Mouse (Mus musculus) embryo, embryonic 9.5 days (tissue): ENCODE measurements at regions not wholly inside any gene's neighbourhood (a gene's known extent, or its start where the extent isn't known, plus 50 kb on each side); places are given as distances from the start of the nearest gene placed in this dataset.
A peak's percentile ranks its signal among the peaks of the same experiment; 100 is the strongest.

Experiments used
- DNase-seq: peaks from one replicate; pipeline ENCODE4 v3.0.0-alpha.2; 2017; ENCODE audit errors: extremely low spot score

DNA sequence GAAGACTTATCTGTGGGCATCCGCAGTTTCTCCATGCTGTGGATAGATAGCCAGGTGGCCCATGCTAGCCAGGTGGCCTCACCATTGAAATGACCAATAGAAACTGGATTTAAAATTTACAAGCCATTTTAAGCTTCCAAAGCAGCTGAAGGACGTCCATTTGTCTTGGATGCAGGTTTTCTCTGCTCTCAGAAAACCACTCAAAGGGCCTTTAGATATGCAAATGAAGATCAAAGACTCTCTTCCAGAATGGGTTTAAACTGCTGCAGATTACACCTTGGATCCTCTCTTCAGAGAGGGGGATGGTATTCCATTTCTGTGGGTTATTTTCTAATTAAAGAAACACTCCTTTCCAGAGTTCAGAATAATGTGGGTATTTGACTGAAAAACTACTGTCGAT is 518.5 kb downstream of the Rnf144a start:
- no peak for DNase-seq

DNA sequence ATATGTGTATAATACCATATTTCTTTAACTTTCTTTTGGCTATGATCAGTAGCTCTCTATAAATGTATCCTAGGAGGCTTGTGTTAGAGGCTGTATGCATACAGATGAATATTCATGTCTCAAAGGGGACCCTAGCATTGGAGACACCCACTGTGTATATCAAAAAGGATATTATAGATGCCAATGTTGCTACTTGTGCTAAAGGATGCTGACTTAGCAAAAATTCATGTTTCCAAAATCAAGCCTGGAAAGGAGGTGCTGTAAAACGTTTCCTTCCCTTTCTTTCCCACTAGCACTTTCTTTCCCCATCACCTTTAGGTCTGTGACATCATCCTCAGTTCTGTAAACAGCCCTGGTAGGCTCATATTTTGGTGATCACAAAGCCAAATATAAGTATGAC is 519.4 kb downstream of the Rnf144a start:
- DNase-seq = no peak

DNA sequence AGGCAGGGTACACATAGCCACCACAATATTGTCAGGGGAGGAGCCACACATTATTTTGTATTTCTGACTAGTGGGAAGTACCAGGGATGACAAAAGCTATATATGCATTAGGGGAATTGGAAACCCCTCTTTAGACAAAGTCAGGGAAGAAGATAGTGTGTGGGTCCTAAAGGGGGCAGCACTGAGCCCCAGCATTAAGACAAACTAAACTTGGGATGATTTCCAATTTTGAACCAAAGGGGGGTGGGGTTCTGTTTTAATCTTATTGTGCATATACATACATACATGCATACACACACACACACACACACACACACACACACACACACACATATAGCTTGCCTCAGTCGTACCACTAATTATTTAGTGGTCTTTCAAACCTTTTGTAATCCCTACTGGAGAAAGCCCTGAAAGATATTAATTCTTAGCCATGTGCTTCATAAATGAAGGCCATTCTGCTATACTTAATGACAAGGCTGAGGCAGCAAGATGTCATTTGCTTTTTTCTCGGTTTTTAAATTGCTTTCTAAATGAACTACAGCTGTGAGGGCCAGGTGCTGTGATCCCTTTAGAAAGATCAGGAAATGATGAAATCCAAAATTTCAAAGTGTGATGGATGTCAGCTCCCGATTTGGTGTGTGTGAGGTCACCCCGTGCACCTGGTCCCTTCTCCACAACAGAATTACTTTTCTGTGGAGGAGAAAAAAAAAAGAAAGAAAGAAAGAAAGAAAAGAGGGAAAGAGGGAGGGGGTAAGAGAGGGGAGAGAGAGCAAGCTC is 523.5 kb downstream of the Rnf144a start:
- DNase-seq = no peak

DNA sequence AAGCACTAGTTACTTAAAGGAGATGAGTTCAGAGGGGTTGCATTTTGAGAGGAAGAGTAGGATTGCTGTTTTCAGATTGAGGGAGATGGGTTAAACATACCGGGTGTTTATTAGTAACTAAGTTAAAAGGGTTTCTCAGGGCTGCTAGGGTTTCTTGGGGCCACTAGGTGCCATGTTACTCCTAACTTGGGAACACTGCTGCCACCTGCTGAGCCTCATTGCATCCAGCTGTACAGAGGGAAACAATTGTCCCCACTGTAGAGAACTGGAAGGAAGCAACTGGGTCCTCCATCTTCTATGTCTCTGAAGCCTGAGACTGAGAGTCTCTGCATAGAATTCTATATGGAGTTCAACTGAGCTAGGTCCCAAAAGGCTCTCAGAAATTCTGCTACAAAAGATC is 524.3 kb downstream of the Rnf144a start:
- no peak for DNase-seq

DNA sequence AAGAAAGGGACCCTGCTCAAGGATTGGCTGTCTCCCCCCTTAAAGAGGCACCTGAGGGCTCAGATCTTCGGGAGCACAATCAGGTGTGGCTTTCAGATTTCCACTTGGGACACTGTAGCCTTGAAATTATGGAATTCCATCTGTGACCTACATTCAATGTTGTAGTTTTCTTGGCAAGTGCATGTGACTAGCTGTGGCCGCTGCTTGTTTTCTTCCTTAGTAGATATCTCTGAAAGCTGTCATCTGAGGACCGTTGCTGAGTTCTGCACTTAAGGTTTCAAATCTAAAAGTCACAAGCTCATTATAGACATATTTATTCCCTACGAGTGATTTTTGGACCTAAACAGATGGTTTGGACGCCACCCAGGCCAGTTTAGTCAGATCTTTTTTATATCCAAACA is 531.3 kb downstream of the Rnf144a start:
- no peak for DNase-seq

DNA sequence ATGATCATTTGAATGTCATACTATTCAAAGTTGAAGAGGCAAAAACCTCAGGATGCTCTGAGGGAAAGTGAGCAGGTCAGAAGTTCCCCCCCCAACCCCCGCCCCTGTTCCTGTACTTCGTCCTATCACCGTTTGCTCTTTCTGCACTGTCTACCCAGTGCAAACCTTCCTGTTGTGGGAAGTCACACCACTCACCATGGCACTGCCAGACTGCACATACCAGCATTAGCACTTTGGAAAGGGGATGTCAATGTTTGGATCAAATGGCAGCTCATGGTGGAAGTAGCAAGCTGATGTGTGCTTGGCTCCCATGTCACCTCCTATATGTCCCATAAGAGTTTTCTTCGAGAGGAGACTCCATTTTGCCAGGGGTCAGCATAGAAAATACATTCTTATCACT is 543.2 kb downstream of the Rnf144a start:
- no peak for DNase-seq

DNA sequence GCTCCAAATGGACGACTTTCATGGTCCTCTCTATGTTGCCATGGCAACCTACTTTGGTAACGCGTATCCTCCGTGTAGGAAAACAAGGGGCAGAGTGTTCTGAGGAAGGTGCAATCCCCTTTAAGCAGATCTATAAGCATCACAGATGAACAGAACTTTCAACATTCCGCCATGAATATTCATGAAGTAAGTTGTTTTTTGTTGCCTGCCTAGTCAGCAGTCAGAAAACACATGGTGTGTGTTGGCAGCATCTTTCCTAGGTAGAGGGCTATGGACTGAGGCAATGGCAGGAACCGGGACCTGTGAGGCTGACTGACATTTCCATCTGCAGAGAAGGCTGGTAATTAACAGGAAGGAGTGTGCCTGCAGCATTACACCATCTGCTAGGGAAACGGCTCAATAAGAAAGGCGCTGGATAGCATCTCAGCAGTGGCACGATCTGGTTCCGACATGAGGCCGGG is 544.0 kb downstream of the Rnf144a start:
- peak; percentile 2 for DNase-seq

DNA sequence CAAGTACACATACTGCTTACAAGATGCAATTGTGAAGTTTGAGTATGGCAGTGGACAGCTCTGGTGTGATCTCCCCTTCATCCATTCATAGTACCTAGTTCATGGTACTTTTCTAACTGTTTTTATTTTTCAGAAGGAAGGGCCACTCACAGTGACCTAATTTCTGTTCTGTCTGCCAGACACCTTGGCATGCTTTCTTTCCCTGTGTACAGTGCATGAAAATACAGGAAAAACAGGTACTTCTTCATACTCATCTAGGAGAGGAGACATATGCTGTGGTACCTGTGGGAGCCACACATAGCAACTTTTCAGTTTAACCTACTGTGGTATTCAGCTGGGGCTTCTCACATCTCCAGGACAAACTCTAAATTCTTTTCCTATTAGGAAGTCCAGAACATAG is 545.2 kb downstream of the Rnf144a start:
- no peak for DNase-seq

DNA sequence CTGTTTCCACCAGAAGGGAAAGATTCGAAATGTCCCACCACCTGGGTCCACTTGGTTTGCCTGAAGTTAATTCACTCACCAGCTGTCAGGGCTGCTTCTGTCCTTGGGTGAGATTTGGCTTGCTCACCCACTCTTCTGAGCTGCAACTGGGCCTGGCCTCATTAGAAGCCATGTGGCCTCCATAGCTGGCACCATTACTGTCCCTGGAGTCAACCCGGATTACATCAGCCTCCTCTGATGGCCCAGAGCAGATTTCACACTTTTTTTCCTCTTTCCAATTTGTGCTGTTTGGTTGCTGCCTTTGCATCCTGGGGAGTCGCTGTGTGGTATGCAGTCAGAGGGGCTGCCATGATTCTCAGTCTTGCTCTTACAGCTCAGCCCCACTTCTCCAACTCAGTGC is 550.0 kb downstream of the Rnf144a start:
- DNase-seq = no peak

DNA sequence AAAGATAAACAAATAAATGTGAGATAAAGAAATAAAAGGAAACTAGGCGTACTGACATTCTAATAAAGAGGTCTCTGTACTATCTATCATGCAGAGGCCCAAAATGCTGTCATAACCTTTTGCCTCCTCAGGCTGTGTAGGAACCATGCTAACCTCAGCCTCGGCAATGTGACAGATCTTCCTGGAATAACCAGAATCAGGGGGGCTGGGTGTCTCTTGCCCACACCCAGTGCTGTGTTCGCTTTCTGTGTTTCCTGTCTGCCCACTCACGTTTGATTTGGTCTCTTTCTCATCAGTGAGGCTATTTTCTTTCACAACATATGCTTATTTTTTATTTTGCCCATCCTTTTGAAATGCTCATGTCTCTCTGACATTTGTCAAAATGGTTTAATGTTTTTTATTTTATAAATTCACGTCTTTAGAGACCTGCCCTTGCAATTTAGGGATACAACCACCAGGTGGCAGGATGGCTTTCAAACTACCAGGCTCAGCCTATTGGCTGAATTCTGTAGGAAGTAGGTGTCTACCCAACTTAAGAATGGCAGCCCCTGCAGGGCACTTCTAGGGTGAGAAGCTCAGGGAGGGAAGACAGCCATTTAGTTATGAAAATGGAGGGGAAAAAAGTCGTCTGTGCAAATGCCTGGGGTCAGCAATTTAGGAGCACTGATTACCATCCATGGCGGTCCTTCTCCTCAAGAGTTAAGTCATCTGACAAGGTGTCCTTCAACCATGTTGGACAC is 550.8 kb downstream of the Rnf144a start:
- DNase-seq = peak; percentile 19

DNA sequence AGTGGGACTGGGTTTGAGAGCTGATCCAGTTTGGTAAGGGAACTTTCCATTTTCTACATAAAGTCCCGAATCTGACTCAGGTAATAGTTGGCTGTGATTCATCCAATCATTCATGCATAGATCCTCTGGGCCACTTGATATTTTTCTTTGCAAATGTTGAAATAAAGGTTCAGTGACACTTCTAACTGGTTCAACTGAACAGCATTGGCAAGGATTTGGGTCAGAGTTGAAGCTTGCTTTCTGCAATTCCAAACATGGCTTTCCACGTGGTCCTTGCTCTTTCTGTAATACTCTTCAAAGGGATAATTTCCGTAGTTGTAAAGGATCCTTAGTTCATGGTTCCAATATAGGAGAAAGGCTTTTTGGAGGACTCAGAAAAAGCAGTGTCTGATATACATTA is 554.0 kb downstream of the Rnf144a start:
- no peak for DNase-seq

DNA sequence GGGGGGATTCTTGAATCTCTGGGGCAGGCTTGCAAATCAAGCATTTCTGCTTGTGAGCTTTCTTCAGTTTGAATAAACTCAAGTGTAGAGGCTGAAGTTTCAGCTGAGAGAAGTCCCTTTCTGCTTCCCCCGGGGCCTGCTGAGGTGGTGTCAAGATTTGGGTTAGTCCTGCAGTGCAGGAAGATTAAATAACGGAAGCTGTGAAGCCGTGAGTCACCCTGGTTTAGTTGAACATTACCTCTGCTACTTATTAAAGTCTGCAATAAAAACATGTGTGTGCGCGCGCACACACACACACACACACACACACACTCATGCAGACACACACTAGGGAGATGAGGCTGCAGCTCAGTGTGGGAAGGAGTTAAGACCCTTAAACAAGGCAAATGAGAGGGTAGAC is 556.7 kb downstream of the Rnf144a start:
- no peak for DNase-seq

DNA sequence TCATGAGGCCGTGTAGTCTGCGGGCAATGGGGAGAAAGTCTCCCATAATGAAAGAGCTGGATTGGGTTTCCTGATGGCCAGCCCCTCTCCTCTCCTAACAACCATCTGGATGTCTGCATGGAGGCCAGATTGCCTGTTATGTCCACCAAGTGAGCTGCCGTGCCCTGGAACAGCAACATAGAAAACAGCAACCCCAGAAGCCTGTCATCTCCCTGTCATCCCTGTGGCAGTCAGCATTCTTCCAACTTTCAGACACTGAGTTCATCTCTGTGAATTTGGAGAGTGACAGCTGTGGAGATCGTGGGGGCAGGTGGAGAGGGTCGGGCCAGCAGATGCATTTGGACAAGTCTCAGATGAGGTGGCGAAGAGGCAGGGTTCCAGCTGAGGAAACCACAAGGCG is 585.0 kb downstream of the Rnf144a start:
- DNase-seq = no peak

DNA sequence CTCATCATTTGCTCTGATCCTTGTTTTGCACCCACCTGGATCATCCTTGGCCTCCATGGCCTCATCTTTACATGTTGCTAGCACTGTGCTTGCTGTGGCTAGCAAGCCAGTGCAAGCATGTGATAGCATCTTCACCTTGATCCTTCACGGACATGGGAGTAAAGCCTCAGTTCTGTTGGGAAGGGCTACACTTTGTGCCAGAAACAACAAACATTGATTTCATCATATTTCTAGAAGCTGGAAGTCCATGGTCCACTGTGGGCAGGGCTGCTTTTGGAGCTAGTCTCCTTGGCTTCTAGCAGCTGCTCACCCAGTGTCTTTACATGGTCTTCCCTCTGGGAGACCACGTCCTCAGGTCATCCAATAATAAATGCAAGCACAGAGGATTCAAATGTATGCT is 587.1 kb downstream of the Rnf144a start:
- DNase-seq = no peak

DNA sequence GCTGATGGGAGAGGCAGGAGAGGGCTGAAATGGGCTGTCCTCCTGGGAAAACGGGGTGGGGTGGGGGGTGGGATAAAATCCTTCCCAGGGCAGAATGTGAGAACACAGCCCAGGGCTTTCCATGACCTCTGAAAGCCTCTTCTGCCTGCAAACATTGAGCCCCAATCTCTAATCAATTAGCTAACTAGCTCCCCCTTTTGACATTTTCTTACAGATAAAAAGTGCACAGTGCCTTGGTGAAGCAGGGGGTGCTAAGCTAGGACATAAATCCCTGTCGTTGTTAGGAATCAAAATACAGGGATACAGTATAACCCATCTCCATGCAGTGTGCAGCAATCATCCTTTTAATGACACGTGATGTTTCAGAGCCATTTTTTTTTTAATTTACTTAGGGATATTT is 588.1 kb downstream of the Rnf144a start:
- DNase-seq = peak; percentile 14

DNA sequence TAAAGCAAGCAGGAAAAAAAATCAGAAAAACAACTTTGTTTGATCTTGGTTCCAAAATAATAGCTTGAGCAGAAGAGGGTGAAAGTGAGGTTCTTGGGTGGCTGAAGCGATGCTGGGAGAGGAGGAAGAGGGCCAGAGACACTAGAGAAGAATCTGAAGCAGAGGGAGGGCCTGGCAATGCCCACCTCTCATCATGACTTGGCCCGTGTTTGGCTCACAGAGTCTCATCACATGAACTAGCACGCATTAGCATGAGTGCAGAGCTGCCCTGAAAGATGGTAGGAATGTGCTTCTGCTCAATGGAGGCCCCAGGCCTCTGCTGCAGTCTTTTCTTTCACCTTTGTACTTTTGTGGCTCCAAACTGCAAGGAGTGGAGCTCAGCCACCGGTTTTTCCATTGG is 588.6 kb downstream of the Rnf144a start:
- DNase-seq = no peak

DNA sequence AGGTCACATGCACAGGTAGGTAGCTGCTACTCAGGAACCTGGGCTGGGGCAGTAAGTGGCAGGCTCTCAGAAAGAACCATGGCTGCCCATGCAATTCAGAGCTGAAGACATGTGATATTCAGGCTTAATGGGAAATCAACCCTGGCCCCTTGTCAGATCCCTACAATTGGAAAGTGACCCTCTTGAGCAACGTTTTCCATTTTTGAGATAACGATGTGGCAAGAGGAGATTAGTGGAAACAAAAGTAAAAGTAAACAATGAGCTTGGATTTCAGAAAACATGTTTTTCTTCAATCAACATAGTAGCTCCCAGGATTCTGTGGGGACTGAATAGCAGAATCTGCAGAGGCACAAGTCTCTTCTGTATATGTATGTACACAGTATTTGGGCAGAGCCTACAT is 598.8 kb downstream of the Rnf144a start:
- no peak for DNase-seq

DNA sequence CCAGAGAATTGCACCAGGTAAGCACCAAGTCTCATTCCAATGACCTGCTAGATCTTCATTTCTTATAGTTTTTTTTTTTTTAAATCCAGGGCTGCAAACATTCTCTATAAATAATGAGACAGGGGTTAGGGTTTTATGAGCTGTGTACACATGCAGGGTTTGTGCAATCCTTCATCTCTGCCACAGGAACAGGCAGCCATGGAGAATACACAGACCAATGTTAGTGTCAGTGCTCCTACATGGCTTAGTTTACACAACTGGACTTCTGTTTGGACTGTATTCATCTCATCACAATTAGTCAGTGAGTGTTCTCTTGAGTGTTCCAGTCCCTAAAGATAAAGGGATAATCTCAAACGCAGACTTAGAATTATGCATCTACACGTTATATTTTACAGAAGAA is 620.0 kb downstream of the Rnf144a start:
- no peak for DNase-seq

DNA sequence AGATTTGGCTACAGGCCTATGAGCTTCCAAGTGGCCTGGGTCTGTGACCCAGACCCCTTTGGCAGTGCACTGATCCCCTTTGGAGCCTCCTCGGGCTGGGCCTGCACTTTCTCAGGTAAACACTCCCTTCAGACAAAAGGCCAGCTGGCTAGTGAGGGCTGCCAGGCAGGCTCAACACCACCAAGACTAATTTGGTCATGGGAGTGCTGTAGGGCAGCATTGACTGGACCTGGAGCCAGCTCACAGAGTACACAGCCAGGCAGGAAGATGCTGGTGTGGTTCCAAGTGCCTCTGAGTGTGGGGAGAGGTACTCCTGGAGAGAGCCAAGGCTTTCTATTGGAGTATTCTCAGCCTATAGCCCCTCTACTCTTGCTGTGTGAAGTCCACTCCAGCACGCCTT is 620.5 kb downstream of the Rnf144a start:
- DNase-seq = no peak

DNA sequence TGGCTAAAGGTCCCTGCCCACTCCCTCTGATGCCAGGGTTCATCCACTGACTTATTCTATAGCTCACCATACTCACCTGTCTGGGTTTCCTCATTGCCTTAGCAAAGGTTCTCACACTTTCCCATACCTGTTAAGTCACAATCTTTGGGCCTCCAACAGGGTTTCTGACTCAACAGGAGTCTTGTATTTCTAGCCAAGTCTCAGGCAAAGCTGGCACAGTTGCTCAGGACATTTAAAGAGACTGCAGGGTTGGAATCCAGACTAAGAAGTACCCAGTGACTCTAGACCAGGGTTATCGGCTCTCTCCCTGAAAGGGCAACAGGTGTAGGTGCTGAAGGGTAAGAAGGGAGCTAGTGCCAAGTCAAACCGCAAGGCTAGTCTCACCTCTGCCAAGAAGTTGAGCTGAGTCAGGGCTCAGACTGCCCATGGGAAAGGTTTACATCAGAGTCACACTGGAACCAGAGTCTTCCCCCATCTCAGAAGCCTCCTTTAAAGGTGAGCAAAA is 622.4 kb downstream of the Rnf144a start:
- no peak for DNase-seq

DNA sequence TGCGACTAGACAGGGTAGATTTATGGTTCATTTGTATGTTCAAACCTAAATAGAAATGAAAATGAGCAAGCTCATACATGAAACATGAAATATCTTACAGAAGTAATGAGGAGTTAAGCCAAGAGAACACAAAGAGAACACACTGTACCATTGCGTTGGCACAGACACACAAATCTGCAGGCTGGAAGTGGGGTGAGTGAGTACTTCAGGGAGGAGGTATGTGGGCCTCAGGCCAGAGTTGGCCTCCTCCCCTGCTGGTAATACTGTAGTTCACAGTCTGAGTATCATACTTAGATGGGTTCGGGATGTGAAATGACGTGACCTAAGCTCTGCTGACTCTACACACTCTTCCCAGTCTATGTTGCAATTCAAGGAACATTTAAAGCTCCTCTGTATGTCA is 624.1 kb downstream of the Rnf144a start:
- DNase-seq = no peak

DNA sequence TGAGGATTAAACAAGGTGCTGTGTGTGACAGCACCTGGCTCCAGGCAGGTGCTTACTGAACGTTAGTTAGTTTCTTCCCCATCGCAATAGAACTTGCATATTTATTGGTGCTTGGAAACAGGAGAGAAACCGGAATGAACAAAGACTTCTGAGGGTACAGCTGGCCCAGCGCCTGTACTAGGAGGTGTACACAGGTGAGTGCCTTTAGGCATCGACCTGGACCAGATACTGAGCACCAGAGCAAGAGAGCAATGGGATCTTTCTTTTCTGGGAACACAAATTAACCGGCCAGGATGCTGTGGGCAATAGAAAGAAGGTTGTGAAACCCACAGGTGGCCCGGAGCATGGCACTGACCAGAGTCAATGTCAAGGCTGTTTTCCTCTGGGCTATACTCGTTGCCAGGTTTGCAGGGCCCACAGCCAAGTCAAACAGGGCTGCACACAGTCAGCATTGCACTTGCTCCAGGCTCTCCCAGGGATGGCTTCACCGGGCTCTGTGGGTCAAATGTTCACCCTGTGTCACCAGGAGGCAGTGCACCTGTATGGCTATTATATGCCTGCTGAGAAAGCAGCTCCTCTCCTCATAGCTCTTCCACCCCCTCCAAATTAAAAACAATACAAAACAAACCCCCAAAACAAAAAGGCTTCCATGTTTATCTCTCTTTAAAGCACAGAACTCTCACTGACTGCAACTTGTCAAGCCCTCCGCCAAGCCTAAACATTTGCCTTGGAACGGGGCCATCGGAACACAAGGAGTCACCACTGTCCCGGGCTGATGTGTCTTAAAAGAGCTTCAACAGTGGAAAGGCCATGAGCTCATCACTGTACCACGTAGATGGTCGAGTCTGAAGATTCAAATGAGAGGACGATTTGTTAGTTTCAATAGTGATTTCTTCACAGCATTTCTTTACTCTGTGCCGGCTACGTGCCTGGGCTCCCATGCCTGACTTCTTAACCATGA is 629.1 kb downstream of the Rnf144a start:
- DNase-seq = no peak
